Mouse (Mus musculus) heart, adult 10 weeks (tissue): ENCODE data around the gene Arhgap21. TPM values are rescaled to one million over a fixed set of nuclear protein-coding genes. Genes with fewer than 3 reads are reported as not detected.

Experiments
- polyA plus RNA-seq: library from polyadenylated mRNA; stranded (reverse); fragments of 350-450 nt; fragmentation: Illumina TruSeq; extraction: RNeasy Lipid Tissue Mini Kit (QIAGEN cat#74804); gene quantifications from one replicate; pipeline ENCODE4 v1.2.3, GENCODE M21; 2014; ENCODE audit warnings: low read depth, low replicate concordance

Arhgap21 gene
- 52.8 TPM for polyA plus RNA-seq

GRCm38 (mm10) chr2:20968441-20969200 is at the start of gene Arhgap21:
Arhgap21 (minus strand) TSS chr2:20968881.

Other genes starting within 250 kb of the Arhgap21 start
- 2.1 TPM for gene Enkur, start 236.5 kb upstream of the Arhgap21 start, polyA plus RNA-seq
- 6.9 TPM for gene Thnsl1, start 236.8 kb upstream of the Arhgap21 start, polyA plus RNA-seq